Mouse (Mus musculus) heart, adult 2 months (tissue): ENCODE measurements around the gene Tgfbr2. TPM values are rescaled to one million over a fixed set of nuclear protein-coding genes. Genes with fewer than 3 reads are reported as not detected.

Experiments
- DNase-seq, 2 experiments: peaks; one replicate each; pipeline ENCODE4 v3.0.0; 2021
- H3K27ac ChIP-seq: fragments of 200-600 bp; 2 replicates; pipeline ENCODE4 v1.8.1; 2022
- H3K27me3 ChIP-seq: fragments of 200-500 bp; 2 replicates; pipeline ENCODE4 v1.6.1; 2012; ENCODE audit warnings: mild to moderate bottlenecking, low read length, inconsistent platforms, mixed read lengths; ENCODE audit not compliant: control insufficient read depth, insufficient read depth
- H3K36me3 ChIP-seq: fragments of 200-500 bp; 2 replicates; pipeline ENCODE4 v1.6.1; 2012; ENCODE audit warnings: low read length, inconsistent platforms; ENCODE audit not compliant: control insufficient read depth, insufficient read depth
- H3K4me1 ChIP-seq: fragments of 200-500 bp; 2 replicates; pipeline ENCODE4 v1.6.1; 2011; ENCODE audit warnings: low read length; ENCODE audit not compliant: control insufficient read depth, insufficient read depth
- H3K4me3 ChIP-seq: fragments of 200-600 bp; 2 replicates; pipeline ENCODE4 v1.8.1; 2022
- H3K79me2 ChIP-seq: fragments of 200-500 bp; replicated peaks from 2 replicates; pipeline ENCODE4 v1.6.1; 2012; ENCODE audit warnings: mild to moderate bottlenecking, inconsistent platforms, low read length, moderate library complexity, mixed read lengths; ENCODE audit not compliant: control insufficient read depth, insufficient read depth
- H3K9ac ChIP-seq: fragments of 200-500 bp; 2 replicates; pipeline ENCODE4 v1.6.1; 2012; ENCODE audit warnings: low read depth, mild to moderate bottlenecking, control low read depth, inconsistent platforms, low read length, mixed read lengths
- CTCF ChIP-seq: fragments of 200-600 bp; IDR thresholded peaks from 2 replicates; pipeline ENCODE4 v1.8.1; 2022; ENCODE audit warnings: antibody characterized with exemption, mild to moderate bottlenecking, moderate library complexity
- EP300 ChIP-seq: fragments of 200-500 bp; IDR thresholded peaks from 2 replicates; pipeline ENCODE4 v1.6.1; 2011; ENCODE audit warnings: low read depth, low read length, control low read depth; ENCODE audit not compliant: insufficient read depth
- POLR2A ChIP-seq: fragments of 200-500 bp; IDR thresholded peaks from 2 replicates; pipeline ENCODE4 v1.6.1; 2011; ENCODE audit warnings: mild to moderate bottlenecking, low read depth, low read length, control low read depth; ENCODE audit not compliant: insufficient read depth
- WGBS: fragments of 180-500 bp; shearing (Covaris S2); methylation state at CpG from one replicate; pipeline ENCODE4 v1.1.7; 2018; 5-methylcytosine and 5-hydroxymethylcytosine counted together
- intact Hi-C: fragments of 180-260 bp; cut with DNase I; formaldehyde crosslinking; loops from one replicate; pipeline ENCODE4 v1.15.1; 2025
- polyA plus RNA-seq: library from polyadenylated mRNA; depleted of rRNA; stranded (reverse); fragments of >200 nt; gene quantifications from 2 replicates; pipeline ENCODE4 v1.2.3, GENCODE M21; 2012
- total RNA-seq, 2 experiments: library from RNA; stranded (reverse); gene quantifications; 2 replicates each; pipeline ENCODE4 v1.2.3; 2021

Tgfbr2 gene
- total and polyA plus RNA-seq, 3 experiments: 23.8 to 36.3 (median 32.5) TPM

- Histone ChIP-seq H3K27me3 (no peaks in the 10 kb centered on the region), H3K36me3 (peaks cover 10% of the 10 kb centered on the region), H3K4me1 (peaks cover 19% of the 10 kb centered on the region), H3K79me2 (peaks cover 11% of the 10 kb centered on the region), H3K27ac (no peak overlapping the region), H3K4me3 (no peak overlapping the region), H3K9ac (no peak overlapping the region)
- DNase-seq: no peak
- TF ChIP-seq CTCF: no peak
- TF ChIP-seq POLR2A: no peak
- no peak for TF ChIP-seq EP300
- intact Hi-C loops: no loop called here
- 36% methylated on average over 5 of the region's 5 CpGs for WGBS
These were observed 18.7 kb downstream of the Tgfbr2 start for GRCm38 (mm10) chr9:116156501-116156900.

GRCm38 (mm10) chr9:116152878-116153277 lies 22.3 kb downstream of the Tgfbr2 start:
- no peak for DNase-seq
- no peak for TF ChIP-seq EP300
- TF ChIP-seq POLR2A: no peak
- no peak for TF ChIP-seq CTCF
- Histone ChIP-seq H3K27ac (no peak overlapping the region), H3K79me2 (peaks cover 2% of the 10 kb centered on the region; the same call in 1 of the 2 replicates), H3K4me1 (peaks cover 17% of the 10 kb centered on the region), H3K27me3 (no peaks in the 10 kb centered on the region), H3K9ac (no peak overlapping the region), H3K36me3 (peaks cover 8% of the 10 kb centered on the region), H3K4me3 (no peak overlapping the region)
- 66% methylated on average over 4 of the region's 4 CpGs for WGBS
- intact Hi-C loops: no loop called here

- Histone ChIP-seq H3K36me3 (peaks cover 14% of the 10 kb centered on the region), H3K4me3 (no peak overlapping the region), H3K4me1 (peaks cover 22% of the 10 kb centered on the region), H3K27ac (peak overlapping the region; percentile 36; the same call in 1 of the 2 replicates), H3K9ac (no peak overlapping the region), H3K79me2 (peaks cover 2% of the 10 kb centered on the region; the same call in 1 of the 2 replicates), H3K27me3 (no peaks in the 10 kb centered on the region)
- no peak for DNase-seq
- intact Hi-C loops: loop anchor here (2.0 kb wide), 1 partner anchor 24 kb away; the partner anchor contains the start of gene Tgfbr2
- 29% methylated on average over 7 of the region's 7 CpGs for WGBS
- TF ChIP-seq POLR2A: no peak
- TF ChIP-seq CTCF: no peak
- TF ChIP-seq EP300: no peak
These were observed 24.3 kb downstream of the Tgfbr2 start for GRCm38 (mm10) chr9:116150725-116151396.

- intact Hi-C loops: no loop called here
- TF ChIP-seq CTCF (no peak), EP300 (no peak), POLR2A (no peak)
- no peaks in the 10 kb centered on the region for H3K27me3 ChIP-seq
- no peak for DNase-seq
- H3K27ac ChIP-seq: no peak overlapping the region
- H3K4me3 ChIP-seq: no peak overlapping the region
- H3K79me2 ChIP-seq: peaks cover 2% of the 10 kb centered on the region; the same call in 1 of the 2 replicates
- H3K36me3 ChIP-seq: peaks cover 16% of the 10 kb centered on the region
- no peak overlapping the region for H3K9ac ChIP-seq
- WGBS: 90% methylated on average over 7 of the region's 7 CpGs
- H3K4me1 ChIP-seq: peaks cover 33% of the 10 kb centered on the region
These were observed 26.4 kb downstream of the Tgfbr2 start for GRCm38 (mm10) chr9:116148809-116149208.

- peak in 1 of 2 experiments; percentile 64 for DNase-seq
- Histone ChIP-seq H3K79me2 (0 out of 2 replicates have a peak, but pooled peaks cover 2% of the 10 kb centered on the region), H3K9ac (no peak overlapping the region), H3K4me3 (no peak overlapping the region), H3K27ac (peak overlapping the region; percentile 61), H3K27me3 (no peaks in the 10 kb centered on the region), H3K4me1 (peaks cover 28% of the 10 kb centered on the region), H3K36me3 (peaks cover 14% of the 10 kb centered on the region)
- intact Hi-C loops: no loop called here
- 8% methylated on average over 9 of the region's 9 CpGs for WGBS
- TF ChIP-seq POLR2A: no peak
- TF ChIP-seq EP300: no peak
- TF ChIP-seq CTCF: no peak
These were observed 28.9 kb downstream of the Tgfbr2 start for GRCm38 (mm10) chr9:116146235-116146634.

- Histone ChIP-seq H3K79me2 (0 out of 2 replicates have a peak, but pooled peaks cover 2% of the 10 kb centered on the region), H3K27ac (peak overlapping the region; percentile 61), H3K4me1 (peaks cover 28% of the 10 kb centered on the region), H3K9ac (no peak overlapping the region), H3K36me3 (peaks cover 14% of the 10 kb centered on the region), H3K4me3 (no peak overlapping the region), H3K27me3 (no peaks in the 10 kb centered on the region)
- TF ChIP-seq EP300 (no peak), POLR2A (no peak), CTCF (no peak)
- DNase-seq: peak in 1 of 2 experiments; percentile 75
- intact Hi-C loops: no loop called here
- 36% methylated on average over 10 of the region's 10 CpGs for WGBS
These were observed 29.9 kb downstream of the Tgfbr2 start for GRCm38 (mm10) chr9:116145231-116145641.
